Mouse (Mus musculus) spleen, postnatal 0 days (tissue): ENCODE data around the gene Mark1. TPM values are rescaled to one million over a fixed set of nuclear protein-coding genes. Genes with fewer than 3 reads are reported as not detected.

Experiments used
- polyA plus RNA-seq: library from polyadenylated mRNA; unstranded; fragments of >200 nt; fragmentation: Nextera tagmentation; extraction: Ambion mirVana; gene quantifications from 2 replicates; pipeline ENCODE4 v1.2.1, GENCODE M21; 2015

Mark1 gene
- polyA plus RNA-seq, result 0.81 and 0.87 TPM in 2 replicates

GRCm38 (mm10) chr1:184999071-184999750 is at the start of gene Mark1:
TSS of gene Mark1 (minus strand) at chr1:184999570.

DNA sequence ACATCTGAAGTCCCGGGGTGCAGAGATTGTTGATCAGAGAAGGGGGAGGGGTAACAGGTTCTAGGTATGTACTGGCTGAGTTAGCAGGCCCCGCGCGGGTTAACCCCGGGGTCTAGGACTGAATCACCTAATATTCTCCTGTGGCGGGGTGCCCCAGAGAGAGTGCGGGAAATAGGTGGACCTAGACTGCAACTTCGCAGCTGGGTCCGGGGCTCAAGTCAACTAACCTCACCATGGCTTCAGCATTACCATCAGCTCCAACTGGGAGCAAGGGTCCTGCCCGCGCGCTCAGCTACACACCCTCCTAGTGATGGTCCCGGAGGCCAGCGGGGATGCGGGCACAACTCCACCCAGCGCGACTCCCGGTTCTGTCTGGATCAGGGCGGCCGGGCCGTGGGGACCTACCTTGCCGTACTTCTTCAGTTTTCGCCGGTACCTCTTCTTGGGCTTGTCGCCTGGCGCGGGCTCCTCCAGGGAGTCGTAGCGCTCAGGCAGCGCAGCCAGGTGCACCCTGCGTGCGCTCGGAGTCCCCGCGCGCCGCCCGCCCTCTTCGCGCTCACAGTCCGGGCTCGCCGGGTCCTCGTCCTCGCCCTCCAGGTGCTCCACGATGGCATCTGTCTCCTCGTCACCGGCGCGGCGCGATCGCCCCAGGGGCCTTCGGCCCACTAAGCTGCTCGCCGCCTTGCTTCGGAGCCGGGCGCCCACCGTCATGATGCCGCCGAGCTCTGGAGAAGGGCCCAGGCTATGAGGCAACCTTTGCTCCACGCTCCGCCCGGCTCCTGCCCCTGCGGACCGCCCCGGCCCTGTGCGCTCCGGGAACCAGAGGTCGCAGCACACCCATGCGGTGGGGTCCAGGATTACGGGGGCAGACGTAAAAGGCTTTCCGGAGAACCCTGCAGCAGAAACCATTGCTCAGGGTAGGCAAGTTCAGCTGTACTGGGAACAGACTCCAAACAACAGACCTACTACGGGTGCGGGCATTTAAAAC is 116.8 kb downstream of the Mark1 start, which contains the start of gene C130074G19Rik:
Gene C130074G19Rik, minus strand, starts transcription at position 938 of the 988 bp plus-strand sequence.

Other genes starting within 250 kb of the Mark1 start
- gene Marc1, start 188.3 kb downstream of the Mark1 start, polyA plus RNA-seq, result not detected in 2 replicates
- 190 and 200 TPM in 2 replicates for gene Marc2, start 153.1 kb downstream of the Mark1 start, polyA plus RNA-seq
- 2.5 and 3.0 TPM in 2 replicates for gene C130074G19Rik, start 116.4 kb downstream of the Mark1 start, polyA plus RNA-seq
- gene Rab3gap2, start 204.5 kb upstream of the Mark1 start, polyA plus RNA-seq, result 13.7 and 15.1 TPM in 2 replicates